Mouse (Mus musculus) splenic B cell, adult 2 months (primary cell): ENCODE measurements at regions not wholly inside any gene's neighbourhood (a gene's known extent, or its start where the extent isn't known, plus 50 kb on each side); places are given as distances from the start of the nearest gene placed in this dataset.

ENCODE experiments used
- DNase-seq: peaks from one replicate; pipeline ENCODE4 v3.0.0-alpha.2; 2011; ENCODE audit warnings: low read depth, low spot score
- H3K27me3 ChIP-seq: 2 replicates; pipeline ENCODE4 v1.6.1; 2012; ENCODE audit warnings: mild to moderate bottlenecking, low read length, moderate library complexity, mixed read lengths; ENCODE audit not compliant: control insufficient read depth, poor library complexity, insufficient read depth, severe bottlenecking
- H3K36me3 ChIP-seq: 2 replicates; pipeline ENCODE4 v1.6.1; 2012; ENCODE audit warnings: mild to moderate bottlenecking, low read length, moderate library complexity, mixed read lengths; ENCODE audit not compliant: control insufficient read depth, poor library complexity, insufficient read depth, severe bottlenecking

- no peak for DNase-seq
- no peaks in the 10 kb centered on the region for H3K36me3 ChIP-seq
- H3K27me3 ChIP-seq: no peaks in the 10 kb centered on the region
Measured at GRCm38 (mm10) chr14:58265373-58265772, 195.0 kb downstream of the Fgf9 start.

- Histone ChIP-seq H3K27me3 (no peaks in the 10 kb centered on the region; the same call in 1 of the 2 replicates), H3K36me3 (no peaks in the 10 kb centered on the region)
- no peak for DNase-seq
Measured at GRCm38 (mm10) chr14:58264401-58264800, 194.1 kb downstream of the Fgf9 start.

DNA sequence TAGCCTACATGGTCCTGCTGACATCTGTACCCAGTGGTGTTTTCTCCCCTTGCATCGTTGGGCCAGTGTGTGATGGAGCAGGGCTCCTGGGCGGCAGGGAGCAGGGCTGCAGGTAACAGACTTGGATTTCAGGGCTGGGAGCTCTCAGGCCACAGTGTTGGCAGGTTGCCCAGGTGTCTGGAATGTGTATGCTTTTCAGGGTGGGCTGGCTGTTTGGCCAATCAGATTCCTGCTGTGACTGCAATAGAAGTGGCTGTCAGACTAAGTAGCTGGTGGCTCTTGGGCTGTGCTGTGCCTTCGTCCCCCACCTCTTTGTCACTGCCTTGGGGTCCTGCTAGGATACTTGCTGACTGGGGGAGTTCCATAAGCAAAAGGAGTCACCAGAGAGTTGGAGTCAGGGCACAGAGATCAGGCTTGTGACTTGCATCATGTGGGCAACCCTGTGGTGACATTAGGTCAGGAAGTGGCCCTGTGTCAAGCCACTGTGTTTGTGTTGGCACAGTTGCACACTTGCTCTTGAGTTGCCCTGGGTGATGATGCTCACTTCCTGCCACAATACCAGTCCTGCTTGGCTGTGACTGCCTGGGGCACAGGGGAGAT, 183.1 kb downstream of the Fgf9 start:
- no peak for DNase-seq
- H3K36me3 ChIP-seq: no peaks in the 10 kb centered on the region
- H3K27me3 ChIP-seq: no peaks in the 10 kb centered on the region

DNA sequence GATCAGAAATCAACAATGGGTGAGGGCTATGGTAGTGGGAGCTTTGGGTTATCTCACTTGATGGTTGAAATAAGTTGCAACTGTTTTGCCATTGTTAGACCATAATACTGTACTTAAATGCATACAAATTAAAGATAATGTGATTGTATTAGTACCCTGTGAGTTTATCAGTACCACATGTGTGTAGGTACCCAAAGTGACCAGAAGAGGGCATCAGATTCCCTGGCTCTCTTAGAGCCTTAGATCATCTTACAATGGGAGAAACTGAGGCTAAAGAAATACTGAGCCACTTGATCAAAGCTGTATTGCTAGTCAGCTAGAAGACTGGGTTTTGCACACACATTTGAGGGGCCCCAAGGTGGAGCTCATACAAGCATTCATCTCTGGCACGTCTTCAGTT, 155.5 kb downstream of the Fgf9 start:
- no peak for DNase-seq
- no peaks in the 10 kb centered on the region for H3K27me3 ChIP-seq
- no peaks in the 10 kb centered on the region for H3K36me3 ChIP-seq

DNA sequence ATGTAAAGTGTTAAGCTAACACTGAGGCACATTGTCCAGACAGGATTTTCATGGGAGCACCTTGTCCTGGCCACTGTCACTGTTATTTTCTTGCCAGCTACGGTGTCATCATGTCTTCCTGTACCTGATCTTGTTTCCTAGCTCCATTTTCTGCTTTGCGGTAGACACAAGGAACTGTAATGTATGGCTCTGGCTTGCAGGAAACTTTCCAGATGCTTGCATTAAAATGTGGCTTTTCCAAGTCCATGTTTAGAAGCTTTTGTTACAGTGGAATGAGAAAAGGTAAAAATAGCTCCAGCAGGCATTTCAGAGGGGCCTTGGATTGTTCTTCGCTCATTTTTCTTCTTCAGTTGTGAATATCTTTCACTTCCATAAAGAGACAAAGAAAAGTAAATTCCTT, 154.1 kb downstream of the Fgf9 start:
- no peaks in the 10 kb centered on the region for H3K27me3 ChIP-seq
- H3K36me3 ChIP-seq: no peaks in the 10 kb centered on the region
- no peak for DNase-seq

DNA sequence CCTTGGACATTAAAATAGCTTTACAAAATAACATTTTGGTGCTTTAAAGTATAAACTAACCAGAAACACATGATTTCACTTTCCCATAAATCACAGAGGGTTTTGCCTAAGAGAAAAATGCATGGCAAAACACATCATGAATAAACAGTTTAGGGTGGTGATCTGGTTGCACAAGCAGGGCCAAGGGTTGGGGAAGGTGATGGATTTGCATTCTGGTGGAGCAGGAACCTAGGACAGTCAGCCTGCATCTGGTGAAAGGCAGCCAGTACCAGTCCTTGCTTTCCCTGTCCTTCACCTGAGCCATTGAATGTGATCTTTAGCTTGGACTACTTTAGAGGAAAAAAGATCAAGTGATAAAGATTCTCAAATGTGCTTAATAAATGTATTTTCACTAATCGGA, 138.1 kb downstream of the Fgf9 start:
- H3K27me3 ChIP-seq: no peaks in the 10 kb centered on the region
- no peak for DNase-seq
- no peaks in the 10 kb centered on the region for H3K36me3 ChIP-seq

DNA sequence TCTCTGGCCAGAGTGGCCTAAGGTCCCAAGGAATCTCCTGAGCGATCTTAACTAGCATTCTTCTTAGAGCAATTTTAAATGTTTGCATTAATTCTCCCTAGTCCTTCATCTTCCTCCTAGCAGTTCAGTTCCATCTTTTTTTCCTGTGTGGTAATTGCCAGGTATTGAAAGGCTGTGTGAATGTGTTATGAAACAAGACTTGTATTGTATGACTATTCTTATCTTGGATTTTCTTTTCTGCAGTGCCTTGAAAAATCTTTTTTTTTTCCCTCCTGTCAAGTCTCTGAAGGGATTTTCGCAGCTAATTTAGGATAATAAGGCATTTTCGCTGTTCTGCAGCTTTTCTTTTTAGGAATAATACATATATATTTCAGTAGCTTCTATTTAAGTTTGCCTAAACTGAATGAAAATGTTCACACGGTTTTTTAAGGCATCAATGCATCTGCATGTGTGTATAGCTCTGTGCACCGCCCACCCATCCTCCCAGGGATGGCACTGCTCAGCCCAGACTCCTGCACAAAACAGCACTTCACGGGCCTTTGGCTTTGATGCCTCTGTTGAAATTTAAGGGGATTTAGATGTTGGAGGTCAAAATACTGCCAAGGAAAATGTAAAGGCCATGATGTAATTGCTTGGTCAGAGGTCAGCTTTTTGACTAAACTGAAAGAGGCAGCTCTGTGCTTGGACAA, 132.4 kb downstream of the Fgf9 start:
- DNase-seq: no peak
- no peaks in the 10 kb centered on the region for H3K27me3 ChIP-seq

GRCm38 (mm10) chr14:58189948-58190347, 119.6 kb downstream of the Fgf9 start:
- DNase-seq: no peak
- H3K27me3 ChIP-seq: no peaks in the 10 kb centered on the region
- no peaks in the 10 kb centered on the region for H3K36me3 ChIP-seq

More for the DNA sequence above, 132.4 kb downstream of the Fgf9 start:
- no peaks in the 10 kb centered on the region for H3K36me3 ChIP-seq

DNA sequence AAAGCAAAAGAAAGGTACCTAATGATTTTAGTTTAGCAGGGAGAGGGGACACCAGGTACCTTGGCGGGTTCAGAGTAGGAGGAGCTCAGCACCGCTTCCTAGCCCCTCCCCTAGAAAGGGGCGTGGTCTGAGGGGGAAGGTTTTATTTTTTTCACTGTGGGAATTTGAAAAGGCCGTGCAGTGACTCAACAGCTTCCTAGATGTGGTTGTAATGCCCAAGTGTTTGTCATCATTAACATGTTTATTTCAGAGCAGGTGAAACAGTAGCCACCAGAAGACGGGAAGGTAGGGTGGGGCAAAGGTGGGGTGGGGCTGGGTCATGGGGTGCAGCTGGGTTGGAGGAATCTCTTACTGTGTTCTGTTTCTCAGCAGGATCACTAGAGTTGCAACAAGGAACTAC, 112.5 kb downstream of the Fgf9 start:
- H3K27me3 ChIP-seq: no peaks in the 10 kb centered on the region
- no peaks in the 10 kb centered on the region for H3K36me3 ChIP-seq
- DNase-seq: no peak

- DNase-seq: no peak
- no peaks in the 10 kb centered on the region for H3K36me3 ChIP-seq
- H3K27me3 ChIP-seq: no peaks in the 10 kb centered on the region
Measured at GRCm38 (mm10) chr14:58180724-58181123, 110.4 kb downstream of the Fgf9 start.

GRCm38 (mm10) chr14:58175651-58176363, 105.5 kb downstream of the Fgf9 start:
- no peaks in the 10 kb centered on the region for H3K27me3 ChIP-seq
- DNase-seq: no peak
- no peaks in the 10 kb centered on the region for H3K36me3 ChIP-seq

- Histone ChIP-seq H3K36me3 (no peaks in the 10 kb centered on the region), H3K27me3 (no peaks in the 10 kb centered on the region)
- no peak for DNase-seq
Measured at GRCm38 (mm10) chr14:58174512-58174911, 104.2 kb downstream of the Fgf9 start.

DNA sequence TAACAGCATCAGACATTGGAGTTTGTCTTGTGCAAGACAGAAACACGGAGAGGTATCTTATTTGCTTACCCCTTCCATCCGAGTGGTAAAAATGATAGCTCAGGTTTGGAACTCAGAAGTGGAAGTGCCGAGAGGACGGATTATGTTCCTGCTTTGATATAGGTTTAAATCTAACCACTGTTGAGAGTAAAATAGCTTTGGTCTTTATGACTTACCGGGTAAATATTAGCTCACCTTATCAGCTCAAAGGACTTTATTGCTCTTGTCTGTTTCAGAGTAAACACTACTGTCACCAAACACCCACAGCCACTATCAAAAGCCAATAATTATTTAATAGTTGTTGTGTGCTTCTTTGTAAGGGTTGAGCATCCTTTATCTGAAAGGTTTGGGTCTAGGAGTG, 98.6 kb downstream of the Fgf9 start:
- no peaks in the 10 kb centered on the region for H3K36me3 ChIP-seq
- no peak for DNase-seq
- no peaks in the 10 kb centered on the region for H3K27me3 ChIP-seq
